In genomic region chr12:4193025-4193740, GRCm38 (mm10) we compare ENCODE assay signal across 11 mouse cellular contexts. TPM values are rescaled to one million over a fixed set of nuclear protein-coding genes. Genes with fewer than 3 reads are reported as not detected.
DNase-seq lines count a peak whose midpoint lies in the region; ATAC-seq lines count a peak whose summit lies in the region.
"Had no signal": no experiment of that assay in that cellular context is flagged by ENCODE, and none has a peak within 500 bp of the region (broad histone marks: within the 10 kb centered on the region; RNA-seq: fewer than 3 reads in every experiment).

No protein-coding gene starts in this region.

- DNase-seq in kidney, adult 8-10 months: no peak
- peak; percentile 24 to 41 for DNase-seq in kidney, postnatal 36 days
- DNase-seq in thymus, adult 18-20 months: no peak
- DNase-seq: adrenal gland, postnatal 14 days; right cerebral cortex, postnatal 4 days had no signal

- H3K4me2 ChIP-seq in kidney, embryonic 14.5 days (replicated peaks; ENCODE audit: low read depth, low read length): no peak overlapping the region
- no peak overlapping the region for H3K4me2 ChIP-seq in embryonic facial prominence, embryonic 12.5 days (replicated peaks)
- H3K4me2 ChIP-seq in stomach, embryonic 16.5 days (ENCODE audit: low read depth, low read length): no peak overlapping the region

- H3K27me3 ChIP-seq in kidney, embryonic 14.5 days (ENCODE audit: control insufficient read depth, insufficient read depth, low read length): no peaks in the 10 kb centered on the region
- no peaks in the 10 kb centered on the region for H3K27me3 ChIP-seq in embryonic facial prominence, embryonic 12.5 days
- H3K27me3 ChIP-seq in stomach, embryonic 16.5 days (ENCODE audit: control insufficient read depth, insufficient read depth, low read length): no peaks in the 10 kb centered on the region

- H3K9ac ChIP-seq in kidney, embryonic 14.5 days (ENCODE audit: low read depth, low read length): no peak overlapping the region
- H3K9ac ChIP-seq in embryonic facial prominence, embryonic 12.5 days: no peak overlapping the region
- H3K9ac ChIP-seq in stomach, embryonic 16.5 days (ENCODE audit: low read length): no peak overlapping the region

- H3K9me3 ChIP-seq in kidney, embryonic 14.5 days (ENCODE audit: control insufficient read depth, low read length): no peaks in the 10 kb centered on the region
- H3K9me3 ChIP-seq in embryonic facial prominence, embryonic 12.5 days: no peaks in the 10 kb centered on the region
- no peaks in the 10 kb centered on the region for H3K9me3 ChIP-seq in stomach, embryonic 16.5 days (replicated peaks; ENCODE audit: control insufficient read depth, low read length)
- H3K9me3 ChIP-seq: G1E had no signal

- H3K4me1 ChIP-seq in kidney, embryonic 14.5 days (ENCODE audit: control insufficient read depth, insufficient read depth, low read length): peaks cover 18% of the 10 kb centered on the region
- H3K4me1 ChIP-seq in embryonic facial prominence, embryonic 12.5 days: peaks cover 31% of the 10 kb centered on the region
- H3K4me1 ChIP-seq in stomach, embryonic 16.5 days (ENCODE audit: control insufficient read depth, insufficient read depth, low read length): peaks cover 21% of the 10 kb centered on the region

- 53% methylated on average over 10 of the region's 10 CpGs for whole genome bisulfite sequencing in kidney, embryonic 14.5 days
- WGBS in embryonic facial prominence, embryonic 12.5 days: 33% methylated on average over 10 of the region's 10 CpGs
- 37% methylated on average over 10 of the region's 10 CpGs for WGBS in stomach, embryonic 16.5 days

- H3K27ac ChIP-seq in kidney, embryonic 14.5 days (ENCODE audit: low read depth, low read length): peak overlapping the region; percentile 52; the same call in 1 of the 2 replicates
- H3K27ac ChIP-seq in embryonic facial prominence, embryonic 12.5 days: peak overlapping the region; percentile 42; the same call in 1 of the 2 replicates
- H3K27ac ChIP-seq in stomach, embryonic 16.5 days (ENCODE audit: low read length): 0 out of 2 replicates have a peak overlapping the region, but pooled peaks have one; percentile 26

- H3K36me3 ChIP-seq in kidney, embryonic 14.5 days (ENCODE audit: control insufficient read depth, insufficient read depth, low read length): peaks cover 5% of the 10 kb centered on the region; the same call in 1 of the 2 replicates
- H3K36me3 ChIP-seq in embryonic facial prominence, embryonic 12.5 days: peaks cover 6% of the 10 kb centered on the region; the same call in 1 of the 2 replicates
- 0 out of 2 replicates have a peak, but pooled peaks cover 1% of the 10 kb centered on the region for H3K36me3 ChIP-seq in stomach, embryonic 16.5 days (ENCODE audit: control insufficient read depth, insufficient read depth, low read length)
- H3K36me3 ChIP-seq: G1E had no signal

- ATAC-seq in kidney, embryonic 14.5 days (ENCODE audit: low FRiP score, low TSS enrichment): peak; percentile 21; the same call in 1 of the 2 replicates
- no peak for ATAC-seq in embryonic facial prominence, embryonic 12.5 days (ENCODE audit: insufficient number of reproducible peaks, insufficient read depth, low FRiP score, low TSS enrichment)
- ATAC-seq in stomach, embryonic 16.5 days (ENCODE audit: insufficient read depth, low FRiP score): no peak; the same call in 1 of the 2 replicates
- no peak for ATAC-seq in megakaryocyte-erythroid progenitor cell, adult 5-6 weeks (replicated peaks; ENCODE audit: low FRiP score, low TSS enrichment, poor library complexity, severe bottlenecking)

- no peak overlapping the region for H3K4me3 ChIP-seq in kidney, embryonic 14.5 days (ENCODE audit: low read length)
- H3K4me3 ChIP-seq in embryonic facial prominence, embryonic 12.5 days: no peak overlapping the region
- H3K4me3 ChIP-seq in stomach, embryonic 16.5 days (replicated peaks; ENCODE audit: low read length): no peak overlapping the region
- H3K4me3 ChIP-seq: myocyte had no signal

RNA-seq across cellular contexts. Expression of gene Ptrhd1, which starts 40.6 kb away (rescaled TPM):
- polyA plus RNA-seq in kidney, embryonic 14.5 days (2014; fragmentation: Nextera tagmentation; extraction: Ambion mirVana): 7.6 and 8.8 TPM in 2 replicates
- 4.8 and 5.2 TPM in 2 replicates for polyA plus RNA-seq in embryonic facial prominence, embryonic 12.5 days (2016; fragmentation: Nextera tagmentation; extraction: Ambion mirVana)
- polyA plus RNA-seq in stomach, embryonic 16.5 days (2015; fragmentation: Nextera tagmentation; extraction: Ambion mirVana): 5.0 and 5.1 TPM in 2 replicates
- total RNA-seq in megakaryocyte-erythroid progenitor cell, adult 5-6 weeks (2014; fragmentation: Nextera tagmentation): 2.1 and 3.9 TPM in 2 replicates
- 2.7 and 3.5 TPM in 2 replicates for total RNA-seq in megakaryocyte-erythroid progenitor cell, adult 5-6 weeks (2017)

RNA-seq across cellular contexts. Expression of gene Cenpo, which starts 40.9 kb away (rescaled TPM):
- polyA plus RNA-seq in kidney, embryonic 14.5 days (2014; fragmentation: Nextera tagmentation; extraction: Ambion mirVana): 12.0 and 15.4 TPM in 2 replicates
- 17.1 and 17.7 TPM in 2 replicates for polyA plus RNA-seq in embryonic facial prominence, embryonic 12.5 days (2016; fragmentation: Nextera tagmentation; extraction: Ambion mirVana)
- 12.1 TPM in 2 replicates for polyA plus RNA-seq in stomach, embryonic 16.5 days (2015; fragmentation: Nextera tagmentation; extraction: Ambion mirVana)
- total RNA-seq in megakaryocyte-erythroid progenitor cell, adult 5-6 weeks (2014; fragmentation: Nextera tagmentation): 35.5 and 46.3 TPM in 2 replicates
- total RNA-seq in megakaryocyte-erythroid progenitor cell, adult 5-6 weeks (2017): 42.7 and 49.9 TPM in 2 replicates

Comparison
In these comparisons a context has a peak if more than half of its experiments do, and no peak if none do; other contexts are left out.
1. DNase-seq: peak in kidney, postnatal 36 days (2 of 2); none in kidney, adult 8-10 months (0 of 2) and thymus, adult 18-20 months (0 of 2).
2. Peak in every context shown above with its lines, with median percentiles within 50 percentile points of each other: H3K27ac ChIP-seq.